19 mouse cellular contexts compared by ENCODE assay signal in the genomic region with DNA sequence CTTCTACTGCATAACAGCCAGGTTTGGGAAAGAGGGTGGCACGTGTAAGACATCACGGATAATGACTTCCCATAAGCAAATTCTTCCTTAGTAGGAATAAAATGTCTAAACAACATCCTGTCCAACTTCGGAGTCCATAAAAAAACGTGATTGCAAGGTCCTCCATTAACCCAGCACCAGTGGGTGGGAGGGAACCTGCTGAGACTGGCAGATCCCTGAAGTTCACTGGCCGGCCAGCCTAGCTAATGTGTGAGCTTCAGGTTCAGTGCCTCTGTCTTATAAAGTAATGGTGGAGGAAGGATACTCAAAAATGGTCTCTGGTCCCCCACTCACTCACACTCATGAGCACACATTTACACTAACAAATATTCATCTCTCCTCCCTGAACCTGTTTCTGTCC. TPM values are rescaled to one million over a fixed set of nuclear protein-coding genes. Genes with fewer than 3 reads are reported as not detected.
"Had no signal": no experiment of that assay in that cellular context is flagged by ENCODE, and none has a peak within 500 bp of the region (broad histone marks: within the 10 kb centered on the region; RNA-seq: fewer than 3 reads in every experiment).

No protein-coding gene starts in this region.

- H3K27me3 ChIP-seq: midbrain, embryonic 12.5 days; neural tube, embryonic 13.5 days had no signal

- H3K9me3 ChIP-seq: limb, embryonic 10.5 days; megakaryocyte, embryonic 14.5 days; midbrain, embryonic 12.5 days; neural tube, embryonic 13.5 days had no signal

- H3K4me2 ChIP-seq: midbrain, embryonic 12.5 days; neural tube, embryonic 13.5 days had no signal

- DNase-seq: lung, adult 2 months; lung, postnatal 4 days; retina, postnatal 1 day; right cerebral cortex, postnatal 4 days; spleen, adult 18-20 months; thymus, adult 18-20 months; thymus, postnatal 14 days had no signal

- ATAC-seq: hindbrain, postnatal 0 days; lung, postnatal 0 days; midbrain, embryonic 16.5 days had no signal

- H3K4me3 ChIP-seq: layer of hippocampus, adult 2 months; limb, embryonic 10.5 days; megakaryocyte, embryonic 14.5 days; midbrain, embryonic 12.5 days; neural tube, embryonic 13.5 days had no signal

- H3K36me3 ChIP-seq: limb, embryonic 10.5 days; midbrain, embryonic 12.5 days; neural tube, embryonic 13.5 days had no signal

- H3K27ac ChIP-seq: hindbrain, postnatal 0 days; layer of hippocampus, adult 2 months; limb, embryonic 10.5 days; liver, embryonic 14.5 days; midbrain, embryonic 12.5 days; neural tube, embryonic 13.5 days had no signal

- H3K4me1 ChIP-seq: megakaryocyte, embryonic 14.5 days; midbrain, embryonic 12.5 days had no signal

- H3K9ac ChIP-seq: liver, embryonic 14.5 days; midbrain, embryonic 12.5 days; neural tube, embryonic 13.5 days had no signal

RNA-seq across cellular contexts. Expression of gene C1qtnf3, which starts 3.0 kb away (rescaled TPM):
- total RNA-seq: layer of hippocampus, adult 2 months had no signal

RNA-seq across cellular contexts. Expression of gene Slc45a2, which starts 45.4 kb away (rescaled TPM):
- total RNA-seq: hindbrain, postnatal 0 days; layer of hippocampus, adult 2 months; layer of hippocampus, postnatal 10 days had no signal
- polyA plus RNA-seq: intestine, embryonic 14.5 days; lung, adult 2 months; lung, postnatal 0 days; midbrain, embryonic 16.5 days; neural tube, embryonic 13.5 days; stomach, embryonic 14.5 days had no signal
